Mouse (Mus musculus): ENCODE measurements around the gene Bcdin3d. TPM values are rescaled to one million over a fixed set of nuclear protein-coding genes. Genes with fewer than 3 reads are reported as not detected.

The Bcdin3d gene
- polyA plus RNA-seq, 1 experiment from 2014 or later = 17.7 TPM

DNA sequence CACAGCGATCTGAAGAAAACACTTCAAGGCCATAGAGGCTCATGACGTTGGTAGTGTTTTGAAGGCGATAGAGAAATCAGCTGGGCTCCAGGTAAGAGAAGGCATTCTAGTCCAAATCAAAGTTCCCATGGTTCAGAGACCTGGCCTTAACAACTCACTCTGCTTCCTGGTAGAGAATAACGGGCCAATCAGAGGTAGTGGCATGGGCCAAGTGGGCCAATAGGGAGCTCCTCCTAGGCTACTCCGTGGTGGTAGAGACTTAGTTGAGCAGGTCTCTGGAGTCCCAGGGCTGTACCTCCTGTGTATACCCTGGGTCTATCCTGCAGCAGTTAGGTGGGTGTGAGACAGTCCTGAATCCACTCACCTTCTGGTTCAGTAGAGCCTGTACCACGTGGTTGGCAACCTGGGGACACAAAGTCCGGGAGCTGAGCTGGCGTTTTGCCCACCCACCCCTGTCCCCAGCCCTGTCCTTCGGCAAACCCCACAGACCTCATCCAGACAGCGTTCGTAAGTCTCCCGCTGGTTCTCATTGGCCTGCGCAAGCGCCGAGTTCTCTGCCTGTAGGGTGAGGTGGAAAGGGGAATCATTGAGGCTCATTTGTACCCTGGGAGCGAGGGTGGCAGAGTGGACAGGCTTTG lies 41.3 kb downstream of the Bcdin3d start:
- Histone ChIP-seq H3K36me3 (peaks cover 19% of the 10 kb centered on the region), H3K4me1 (replicated peaks) (peaks cover 28% of the 10 kb centered on the region), H3K4me2 (no peak overlapping the region), H3K9me3 (no peaks in the 10 kb centered on the region), H3K27me3 (no peaks in the 10 kb centered on the region), H3K27ac (replicated peaks) (no peak overlapping the region), H3K4me3 (no peak overlapping the region), H3K9ac (no peak overlapping the region)
- no peak for ATAC-seq (ENCODE audit: low FRiP score, low read depth)
- 88% methylated on average over 16 of the region's 16 CpGs for WGBS

DNA sequence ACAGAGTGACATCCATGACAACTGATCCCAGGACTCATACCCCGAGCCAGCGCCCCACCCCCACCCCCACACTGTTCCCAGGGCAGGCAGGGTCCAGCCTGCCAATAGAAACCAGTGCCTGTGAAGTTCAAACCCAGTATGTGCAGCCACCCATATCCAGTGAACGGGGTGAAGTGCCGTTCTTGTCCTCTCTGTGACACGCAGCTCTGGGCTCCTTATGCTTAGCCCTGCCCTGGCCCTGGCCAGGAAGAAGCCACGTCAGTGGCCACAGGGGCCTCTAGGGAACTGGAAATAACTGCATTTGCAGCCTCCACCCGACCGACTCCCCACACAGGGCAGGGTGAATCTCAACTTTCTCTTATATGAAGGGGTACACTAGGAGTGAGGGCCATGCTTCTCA lies 42.6 kb downstream of the Bcdin3d start:
- Histone ChIP-seq H3K9me3 (no peaks in the 10 kb centered on the region), H3K27ac (replicated peaks) (no peak overlapping the region), H3K4me1 (replicated peaks) (peaks cover 23% of the 10 kb centered on the region), H3K27me3 (no peaks in the 10 kb centered on the region), H3K4me3 (no peak overlapping the region), H3K36me3 (peaks cover 27% of the 10 kb centered on the region), H3K4me2 (no peak overlapping the region), H3K9ac (no peak overlapping the region)
- whole genome bisulfite sequencing = 70% methylated on average over 8 of the region's 8 CpGs
- no peak for ATAC-seq (ENCODE audit: low FRiP score, low read depth)

DNA sequence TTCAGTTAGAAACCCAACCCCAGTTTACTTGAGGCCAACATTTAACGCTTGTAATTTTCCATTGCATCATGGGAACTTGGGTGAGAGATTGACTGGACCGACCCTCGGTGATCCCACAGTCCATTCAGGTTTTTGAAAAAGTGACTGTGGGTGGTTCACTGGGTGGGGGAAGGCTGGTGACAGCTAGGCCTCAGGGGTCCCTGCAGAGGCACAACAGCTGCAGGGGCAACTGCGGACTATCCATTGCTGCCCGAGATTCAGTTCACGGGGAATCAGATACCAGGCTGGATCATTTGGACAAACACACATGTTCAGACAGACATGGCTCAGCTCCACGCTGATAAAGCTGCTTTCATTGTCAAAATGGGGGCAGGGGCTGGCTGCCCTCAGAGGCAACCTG lies 43.0 kb downstream of the Bcdin3d start:
- peaks cover 30% of the 10 kb centered on the region for H3K36me3 ChIP-seq
- no peak overlapping the region for H3K4me2 ChIP-seq
- no peaks in the 10 kb centered on the region for H3K9me3 ChIP-seq
- no peak overlapping the region for H3K4me3 ChIP-seq
- peaks cover 20% of the 10 kb centered on the region for H3K4me1 ChIP-seq (replicated peaks)
- 76% methylated on average over 7 of the region's 7 CpGs for WGBS
- no peak for ATAC-seq (ENCODE audit: low FRiP score, low read depth)
- H3K27ac ChIP-seq (replicated peaks) = no peak overlapping the region
- H3K9ac ChIP-seq = no peak overlapping the region
- no peaks in the 10 kb centered on the region for H3K27me3 ChIP-seq

DNA sequence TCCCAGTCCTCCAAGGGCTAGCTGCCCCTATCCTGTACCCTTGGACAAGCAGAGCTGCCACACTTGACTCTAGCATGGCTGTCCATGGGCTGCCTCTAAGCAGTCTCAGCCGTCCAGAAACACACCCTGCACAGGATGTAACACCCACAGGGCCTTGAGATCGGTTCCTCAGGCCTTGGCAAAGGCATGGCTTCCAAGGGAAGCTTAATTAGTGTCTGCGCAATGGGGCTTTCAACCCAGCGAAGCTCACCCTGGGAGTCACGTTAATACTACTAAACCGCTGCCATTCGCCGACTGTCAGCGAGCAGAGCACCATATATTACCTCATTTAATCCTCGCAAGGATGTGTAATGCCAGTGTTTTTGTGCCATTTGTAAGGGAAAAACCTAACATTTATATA lies 43.5 kb downstream of the Bcdin3d start:
- no peak for ATAC-seq (ENCODE audit: low FRiP score, low read depth)
- 84% methylated on average over 10 of the region's 10 CpGs for WGBS
- H3K9me3 ChIP-seq = no peaks in the 10 kb centered on the region
- H3K4me2 ChIP-seq = no peak overlapping the region
- H3K36me3 ChIP-seq = peaks cover 33% of the 10 kb centered on the region
- H3K9ac ChIP-seq = no peak overlapping the region
- H3K4me3 ChIP-seq = no peak overlapping the region
- H3K27me3 ChIP-seq = no peaks in the 10 kb centered on the region
- no peak overlapping the region for H3K27ac ChIP-seq (replicated peaks)
- H3K4me1 ChIP-seq (replicated peaks) = peaks cover 15% of the 10 kb centered on the region

DNA sequence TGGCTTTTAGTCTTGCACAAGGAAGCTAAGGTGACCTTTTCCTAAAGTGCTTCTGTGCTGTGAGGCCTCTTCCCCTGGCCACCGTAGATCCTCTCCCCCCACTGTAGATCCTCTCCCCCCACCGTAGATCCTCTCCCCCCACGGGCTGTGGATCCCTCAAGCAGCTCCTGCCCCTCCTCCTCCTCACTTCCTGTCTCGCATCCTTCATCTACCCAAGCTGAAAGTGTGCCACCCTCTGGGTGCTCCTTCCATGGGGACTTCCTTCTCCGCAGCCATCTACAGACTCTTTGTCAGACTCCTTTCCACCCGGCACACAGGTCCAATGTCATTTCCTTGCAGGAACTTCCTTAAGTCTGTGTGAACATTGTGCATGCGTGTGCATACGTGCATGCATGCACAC lies 44.1 kb downstream of the Bcdin3d start:
- Histone ChIP-seq H3K9me3 (no peaks in the 10 kb centered on the region), H3K27me3 (no peaks in the 10 kb centered on the region), H3K4me1 (replicated peaks) (peaks cover 10% of the 10 kb centered on the region), H3K27ac (replicated peaks) (no peak overlapping the region), H3K9ac (no peak overlapping the region), H3K4me2 (no peak overlapping the region), H3K4me3 (no peak overlapping the region), H3K36me3 (peaks cover 40% of the 10 kb centered on the region)
- 84% methylated on average over 8 of the region's 8 CpGs for WGBS
- no peak for ATAC-seq (ENCODE audit: low FRiP score, low read depth)

DNA sequence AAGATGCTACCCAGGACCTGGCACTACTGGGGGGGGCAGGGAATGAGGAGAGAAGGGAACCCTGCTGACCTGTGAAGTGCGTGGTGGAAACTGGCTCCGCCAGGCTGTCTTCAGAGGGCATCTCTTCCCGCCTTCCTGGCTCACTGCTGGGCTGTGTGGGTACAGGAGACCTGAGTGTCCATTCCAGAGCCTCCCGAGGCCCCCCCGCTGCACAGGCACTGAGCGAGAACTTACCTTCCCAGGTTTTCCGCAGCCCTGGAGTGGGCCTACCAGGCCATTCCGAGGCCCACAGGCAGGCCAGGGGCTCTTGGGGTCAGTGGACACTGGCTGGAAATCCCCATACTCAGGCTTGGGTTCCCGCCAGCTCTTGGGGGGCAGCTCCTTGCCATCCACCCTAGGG lies 50.6 kb downstream of the Bcdin3d start:
- peaks cover 33% of the 10 kb centered on the region for H3K36me3 ChIP-seq
- H3K4me1 ChIP-seq (replicated peaks) = peaks cover 7% of the 10 kb centered on the region; the same call in 1 of the 2 replicates
- H3K9me3 ChIP-seq = no peaks in the 10 kb centered on the region
- H3K27ac ChIP-seq (replicated peaks) = no peak overlapping the region
- ATAC-seq (ENCODE audit: low FRiP score, low read depth) = no peak
- no peaks in the 10 kb centered on the region for H3K27me3 ChIP-seq
- no peak overlapping the region for H3K9ac ChIP-seq
- H3K4me2 ChIP-seq = no peak overlapping the region
- H3K4me3 ChIP-seq = no peak overlapping the region
- 93% methylated on average over 9 of the region's 9 CpGs for WGBS

DNA sequence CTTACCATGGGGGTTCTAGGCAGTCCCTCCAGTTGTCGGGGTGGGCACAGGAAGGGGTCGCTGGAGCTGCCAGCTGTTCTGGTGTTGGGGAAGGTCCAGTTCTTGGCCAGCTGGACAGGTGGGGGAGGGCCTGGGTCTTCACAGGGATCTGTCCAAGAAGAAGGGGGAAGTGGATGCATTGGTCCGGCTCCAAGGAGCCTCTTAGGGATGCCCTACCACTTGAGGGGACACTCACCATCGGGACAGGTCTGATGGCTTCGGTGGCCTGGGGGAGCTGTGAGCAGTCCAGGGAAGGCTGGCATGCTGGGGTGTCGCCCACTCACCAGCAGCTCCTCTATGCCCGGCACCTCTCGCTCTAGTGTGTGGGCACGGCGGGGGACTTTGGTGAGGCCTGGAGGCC lies 51.4 kb downstream of the Bcdin3d start:
- ATAC-seq (ENCODE audit: low FRiP score, low read depth) = no peak
- no peak overlapping the region for H3K4me3 ChIP-seq
- H3K4me1 ChIP-seq (replicated peaks) = peaks cover 7% of the 10 kb centered on the region; the same call in 1 of the 2 replicates
- no peak overlapping the region for H3K4me2 ChIP-seq
- H3K9ac ChIP-seq = no peak overlapping the region
- 92% methylated on average over 10 of the region's 10 CpGs for WGBS
- H3K27ac ChIP-seq (replicated peaks) = no peak overlapping the region
- no peaks in the 10 kb centered on the region for H3K27me3 ChIP-seq
- H3K9me3 ChIP-seq = no peaks in the 10 kb centered on the region
- H3K36me3 ChIP-seq = peaks cover 28% of the 10 kb centered on the region

DNA sequence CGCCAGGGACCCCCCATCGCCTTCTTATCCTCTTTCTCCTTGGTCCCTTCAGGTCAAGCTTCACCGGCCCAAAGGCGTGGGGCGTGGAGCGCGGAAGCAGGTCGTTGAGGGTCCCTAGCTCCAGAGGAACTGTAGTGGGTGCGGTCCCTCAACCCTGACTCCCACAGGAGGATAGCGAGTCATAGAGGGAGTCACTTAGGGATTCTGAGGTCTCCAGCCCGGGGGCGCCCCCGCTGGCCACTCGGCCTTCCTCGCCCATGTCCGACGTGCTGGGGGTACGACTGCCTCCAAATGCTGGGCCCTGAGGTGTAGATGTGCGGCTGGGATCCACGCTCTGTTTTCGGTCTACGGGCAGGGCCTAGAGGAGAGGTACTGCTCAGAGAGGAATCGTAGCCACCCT lies 52.0 kb downstream of the Bcdin3d start:
- Histone ChIP-seq H3K9me3 (no peaks in the 10 kb centered on the region), H3K9ac (no peak overlapping the region), H3K4me3 (no peak overlapping the region), H3K4me1 (replicated peaks) (peaks cover 7% of the 10 kb centered on the region; the same call in 1 of the 2 replicates), H3K36me3 (peaks cover 25% of the 10 kb centered on the region), H3K27ac (replicated peaks) (no peak overlapping the region), H3K4me2 (no peak overlapping the region), H3K27me3 (no peaks in the 10 kb centered on the region)
- ATAC-seq (ENCODE audit: low FRiP score, low read depth) = no peak
- 94% methylated on average over 23 of the region's 23 CpGs for WGBS

DNA sequence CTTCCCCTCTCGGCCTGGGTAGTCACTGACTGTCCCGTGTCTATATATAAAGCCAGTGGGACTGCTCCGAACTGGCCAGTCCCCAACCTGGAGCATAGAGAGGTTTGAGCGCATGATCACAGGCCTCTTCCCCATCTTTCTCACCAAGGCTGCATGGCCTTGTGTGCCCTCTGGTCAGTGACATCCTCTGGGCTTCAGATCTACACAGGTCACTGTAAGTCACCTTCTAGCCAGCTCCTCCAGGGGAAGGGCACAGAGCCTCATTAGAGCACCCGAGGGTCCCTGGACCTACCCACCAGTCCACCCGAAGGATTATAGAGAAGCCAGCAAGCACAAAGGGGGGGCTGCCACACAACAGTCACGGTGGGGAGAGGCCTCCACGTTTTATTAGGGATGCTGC lies 52.9 kb downstream of the Bcdin3d start:
- ATAC-seq (ENCODE audit: low FRiP score, low read depth) = no peak
- Histone ChIP-seq H3K27me3 (no peaks in the 10 kb centered on the region), H3K36me3 (peaks cover 19% of the 10 kb centered on the region), H3K9me3 (no peaks in the 10 kb centered on the region), H3K27ac (replicated peaks) (peak overlapping the region; percentile 73; the same call in 1 of the 2 replicates), H3K4me1 (replicated peaks) (peaks cover 7% of the 10 kb centered on the region; the same call in 1 of the 2 replicates), H3K9ac (no peak overlapping the region), H3K4me2 (no peak overlapping the region), H3K4me3 (no peak overlapping the region)
- WGBS = 88% methylated on average over 8 of the region's 8 CpGs

DNA sequence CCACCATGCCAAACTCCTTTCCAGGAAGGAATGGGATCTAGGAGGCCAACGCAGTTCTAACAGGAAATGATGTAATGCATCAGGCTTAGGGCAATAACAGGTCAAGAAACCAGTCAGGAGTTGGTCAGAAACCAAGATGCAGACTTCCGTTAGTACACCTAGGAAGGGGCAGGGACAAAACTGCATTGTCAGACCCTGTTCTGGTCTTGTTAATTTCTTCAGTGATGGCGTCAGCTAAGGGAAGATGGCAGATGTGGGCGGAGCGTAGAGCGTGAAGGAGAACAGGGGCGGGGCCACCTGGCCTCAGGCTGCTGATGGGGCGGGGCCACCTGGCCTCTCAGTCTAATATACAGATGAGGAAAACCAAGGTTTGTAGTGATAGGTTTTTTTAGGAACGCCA lies 53.4 kb downstream of the Bcdin3d start:
- no peak for ATAC-seq (ENCODE audit: low FRiP score, low read depth)
- Histone ChIP-seq H3K4me1 (replicated peaks) (peaks cover 10% of the 10 kb centered on the region), H3K9me3 (no peaks in the 10 kb centered on the region), H3K27ac (replicated peaks) (peak overlapping the region; percentile 73; the same call in 1 of the 2 replicates), H3K4me2 (no peak overlapping the region; the same call in 1 of the 2 replicates), H3K4me3 (no peak overlapping the region), H3K36me3 (peaks cover 14% of the 10 kb centered on the region), H3K9ac (no peak overlapping the region), H3K27me3 (no peaks in the 10 kb centered on the region)
- 71% methylated on average over 9 of the region's 9 CpGs for WGBS

DNA sequence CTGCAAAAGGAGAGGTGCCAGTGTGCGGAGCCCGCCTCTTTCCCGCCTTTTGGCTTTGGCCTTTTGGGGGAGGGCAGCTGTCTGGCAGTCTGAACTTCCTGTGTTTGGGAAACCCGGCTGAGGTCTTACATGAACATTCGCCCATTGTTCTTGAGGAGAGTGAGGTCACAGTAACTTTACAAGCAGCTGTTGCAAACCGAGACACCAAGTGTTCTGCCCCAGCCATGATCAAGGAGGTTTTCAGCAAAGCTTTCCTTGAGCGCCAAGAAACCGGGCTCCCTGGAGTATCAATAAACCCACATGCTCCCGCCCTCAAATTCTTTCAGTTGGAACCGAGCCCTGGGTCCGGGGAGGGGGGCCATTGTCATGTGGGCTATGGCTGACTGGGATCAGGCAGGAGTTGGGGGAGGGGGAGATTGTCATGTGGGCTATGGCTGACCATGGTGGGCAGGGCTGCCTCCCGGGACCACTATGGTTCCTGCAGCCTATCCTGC lies 54.0 kb downstream of the Bcdin3d start:
- WGBS = 5% methylated on average over 12 of the region's 12 CpGs
- no peak overlapping the region for H3K4me3 ChIP-seq
- no peaks in the 10 kb centered on the region for H3K9me3 ChIP-seq
- H3K27me3 ChIP-seq = no peaks in the 10 kb centered on the region
- peak overlapping the region; percentile 73 for H3K27ac ChIP-seq (replicated peaks)
- peaks cover 10% of the 10 kb centered on the region for H3K4me1 ChIP-seq (replicated peaks)
- H3K36me3 ChIP-seq = peaks cover 9% of the 10 kb centered on the region
- ATAC-seq (ENCODE audit: low FRiP score, low read depth) = peak; percentile 50
- no peak overlapping the region for H3K9ac ChIP-seq
- H3K4me2 ChIP-seq = peak overlapping the region; percentile 31

DNA sequence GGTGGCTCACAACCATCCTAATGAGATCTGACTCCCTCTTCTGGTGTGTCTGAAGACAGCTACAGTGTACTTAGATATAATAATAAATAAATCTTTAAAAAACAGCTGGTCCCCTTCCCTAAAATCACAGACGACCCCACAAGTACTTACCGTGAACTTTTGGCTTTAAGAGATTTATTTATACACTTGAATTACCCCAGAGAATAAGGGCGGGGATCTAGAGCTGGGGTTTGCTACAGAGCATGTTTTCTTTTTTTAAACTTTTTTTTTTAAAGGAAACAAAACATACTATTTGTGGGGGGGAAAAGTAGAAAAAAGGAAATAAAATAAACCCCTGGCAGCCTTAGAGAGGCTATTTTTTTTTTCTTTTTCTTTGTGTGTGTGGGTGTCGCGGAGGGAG lies 54.4 kb downstream of the Bcdin3d start:
- Histone ChIP-seq H3K4me2 (peak overlapping the region; percentile 31), H3K9ac (no peak overlapping the region), H3K27ac (replicated peaks) (peak overlapping the region; percentile 73), H3K4me1 (replicated peaks) (peaks cover 10% of the 10 kb centered on the region), H3K27me3 (no peaks in the 10 kb centered on the region), H3K4me3 (no peak overlapping the region), H3K9me3 (no peaks in the 10 kb centered on the region), H3K36me3 (peaks cover 6% of the 10 kb centered on the region; the same call in 1 of the 2 replicates)
- 30% methylated on average over 5 of the region's 5 CpGs for WGBS
- no peak for ATAC-seq (ENCODE audit: low FRiP score, low read depth)

All from hindbrain, embryonic 15.5 days (tissue).